Mouse (Mus musculus) liver, embryonic 14 days (tissue): ENCODE results near the gene Il1f6. TPM values are rescaled to one million over a fixed set of nuclear protein-coding genes. Genes with fewer than 3 reads are reported as not detected.

Source experiments
- polyA plus RNA-seq: library from polyadenylated mRNA; depleted of rRNA; stranded (reverse); fragments of >200 nt; gene quantifications from 2 replicates; pipeline ENCODE4 v1.2.3, GENCODE M21; 2012; rRNA removed

Gene Il1f6
- not detected in 2 replicates for polyA plus RNA-seq

DNA sequence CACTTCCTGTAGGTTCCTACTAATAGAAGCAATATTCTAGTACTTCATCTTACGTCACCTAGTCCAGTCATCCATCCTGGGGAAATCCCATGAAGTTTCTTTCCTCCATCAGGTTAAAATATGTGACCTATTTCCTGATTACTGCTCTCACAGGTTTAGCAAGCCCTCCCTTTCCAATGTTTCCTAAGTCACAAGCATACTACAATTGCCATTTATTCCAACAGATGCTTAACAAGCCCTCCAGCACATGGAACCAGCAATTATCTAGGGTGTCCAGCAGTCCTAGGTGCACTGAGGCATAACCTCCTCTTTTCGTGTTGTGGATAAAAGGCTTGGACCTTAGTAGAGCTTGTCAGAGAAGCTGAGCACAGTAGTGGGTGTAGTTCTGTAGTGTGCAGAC lies at the start of gene Il1f6:
TSS of gene Il1f6 (plus strand) at position 301 of the 400 bp plus-strand sequence.

DNA sequence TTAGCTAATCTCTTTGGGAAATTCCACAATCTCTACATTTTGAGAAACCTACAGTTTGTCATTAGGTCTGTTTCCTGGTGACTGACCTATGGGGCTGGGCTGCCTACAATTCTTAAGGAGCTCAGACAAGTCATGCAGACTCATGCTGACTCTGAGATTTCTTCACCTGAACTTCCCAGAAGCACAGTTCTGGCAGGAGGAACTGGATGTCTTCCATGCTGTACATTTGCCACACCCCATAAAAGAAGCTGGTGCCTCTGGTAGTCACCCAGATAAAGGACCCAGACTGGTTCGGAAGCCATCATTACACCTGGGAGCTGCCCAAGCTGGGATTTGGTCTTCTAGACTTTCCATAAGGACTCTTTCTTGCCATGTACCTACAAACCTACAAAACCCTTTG lies 29.0 kb upstream of the Il1f6 start, which contains the start of gene Il1f9:
TSS of gene Il1f9 (plus strand) at position 301 of the 400 bp plus-strand sequence.

Other genes with a start within 250 kb of the Il1f6 start
- gene Hnmt, start 166.0 kb upstream of the Il1f6 start, polyA plus RNA-seq: 0.14 and 0.30 TPM in 2 replicates
- not detected in 2 replicates for gene Tbpl2, start 118.8 kb upstream of the Il1f6 start, polyA plus RNA-seq
- gene Il1f8, start 62.3 kb upstream of the Il1f6 start, polyA plus RNA-seq: not detected in 2 replicates
- 0.08 and 0.13 TPM in 2 replicates for gene Il1f9, start 28.9 kb upstream of the Il1f6 start, polyA plus RNA-seq
- not detected in 2 replicates for gene Il1f5, start 61.5 kb downstream of the Il1f6 start, polyA plus RNA-seq
- gene Il1f10, start 75.8 kb downstream of the Il1f6 start, polyA plus RNA-seq: not detected in 2 replicates
- gene Il1rn, start 121.4 kb downstream of the Il1f6 start, polyA plus RNA-seq: 3.7 and 4.7 TPM in 2 replicates
- gene Psd4, start 152.2 kb downstream of the Il1f6 start, polyA plus RNA-seq: 6.9 and 7.8 TPM in 2 replicates